ENCODE assay signal across 19 mouse cellular contexts in genomic region chr13:88972355-88972754, GRCm38 (mm10).
DNase-seq lines count a peak whose midpoint lies in the region; ATAC-seq and TF ChIP-seq lines count a peak whose summit lies in the region.
"Had no signal": no experiment of that assay in that cellular context is flagged by ENCODE, and none has a peak within 500 bp of the region (broad histone marks: within the 10 kb centered on the region; RNA-seq: fewer than 3 reads in every experiment).

No protein-coding gene starts in this region.

- H3K4me1 ChIP-seq in midbrain, embryonic 11.5 days (ENCODE audit: control insufficient read depth, insufficient read depth, low read length) = no peaks in the 10 kb centered on the region
- H3K4me1 ChIP-seq in midbrain, postnatal 0 days (ENCODE audit: insufficient read depth, low read length) = no peaks in the 10 kb centered on the region
- H3K4me1 ChIP-seq in neural tube, embryonic 12.5 days = no peaks in the 10 kb centered on the region
- no peaks in the 10 kb centered on the region for H3K4me1 ChIP-seq in neural tube, embryonic 15.5 days

- 89% methylated on average over 4 of the region's 4 CpGs for WGBS in midbrain, embryonic 11.5 days
- 89% methylated on average over 4 of the region's 4 CpGs for WGBS in midbrain, postnatal 0 days
- WGBS in neural tube, embryonic 12.5 days = 81% methylated on average over 4 of the region's 4 CpGs
- 86% methylated on average over 4 of the region's 4 CpGs for WGBS in neural tube, embryonic 15.5 days

- H3K27ac ChIP-seq in midbrain, embryonic 11.5 days (ENCODE audit: low read depth, low read length) = no peak overlapping the region
- H3K27ac ChIP-seq in midbrain, postnatal 0 days (ENCODE audit: low read depth, low read length) = no peak overlapping the region
- H3K27ac ChIP-seq in neural tube, embryonic 12.5 days = no peak overlapping the region
- H3K27ac ChIP-seq in neural tube, embryonic 15.5 days (replicated peaks) = no peak overlapping the region

- H3K4me2 ChIP-seq in midbrain, embryonic 11.5 days = no peak overlapping the region
- no peak overlapping the region for H3K4me2 ChIP-seq in midbrain, postnatal 0 days (ENCODE audit: low read depth, low read length, poor library complexity, severe bottlenecking)
- no peak overlapping the region for H3K4me2 ChIP-seq in neural tube, embryonic 12.5 days (replicated peaks)
- no peak overlapping the region for H3K4me2 ChIP-seq in neural tube, embryonic 15.5 days

- DNase-seq in midbrain, embryonic 11.5 days (ENCODE audit: low spot score, missing footprints) = peak; percentile 53
- DNase-seq in midbrain, postnatal 0 days (ENCODE audit: low spot score) = no peak
- DNase-seq: adrenal gland, adult 2 months; adrenal gland, adult 8-10 months; adrenal gland, postnatal 10 days; adrenal gland, postnatal 14 days; adrenal gland, postnatal 25 days; adrenal gland, postnatal 36 days; B cell, adult 2 months; cerebellum, adult 11 months; cerebellum, adult 11-12 months; cerebellum, adult 18-20 months had no signal

- no peaks in the 10 kb centered on the region for H3K36me3 ChIP-seq in midbrain, embryonic 11.5 days (ENCODE audit: control insufficient read depth, insufficient read depth, low read length)
- no peaks in the 10 kb centered on the region for H3K36me3 ChIP-seq in midbrain, postnatal 0 days (ENCODE audit: insufficient read depth, low read length)
- H3K36me3 ChIP-seq in neural tube, embryonic 12.5 days = no peaks in the 10 kb centered on the region
- no peaks in the 10 kb centered on the region for H3K36me3 ChIP-seq in neural tube, embryonic 15.5 days
- H3K36me3 ChIP-seq: G1E had no signal

- H3K4me3 ChIP-seq in midbrain, embryonic 11.5 days (ENCODE audit: low read depth, low read length) = no peak overlapping the region
- no peak overlapping the region for H3K4me3 ChIP-seq in midbrain, postnatal 0 days (ENCODE audit: low read depth, low read length)
- no peak overlapping the region for H3K4me3 ChIP-seq in neural tube, embryonic 12.5 days
- no peak overlapping the region for H3K4me3 ChIP-seq in neural tube, embryonic 15.5 days (replicated peaks)

- no peaks in the 10 kb centered on the region for H3K27me3 ChIP-seq in midbrain, embryonic 11.5 days (ENCODE audit: control insufficient read depth, insufficient read depth, low read length)
- H3K27me3 ChIP-seq in midbrain, postnatal 0 days (ENCODE audit: insufficient read depth, low read length) = no peaks in the 10 kb centered on the region
- H3K27me3 ChIP-seq in neural tube, embryonic 12.5 days (replicated peaks) = no peaks in the 10 kb centered on the region
- H3K27me3 ChIP-seq in neural tube, embryonic 15.5 days (replicated peaks) = no peaks in the 10 kb centered on the region
- H3K27me3 ChIP-seq: CH12.LX, Patski had no signal

- no peak overlapping the region for H3K9ac ChIP-seq in midbrain, embryonic 11.5 days (ENCODE audit: low read length)
- H3K9ac ChIP-seq in midbrain, postnatal 0 days (replicated peaks; ENCODE audit: low read length, poor library complexity, severe bottlenecking) = no peak overlapping the region
- no peak overlapping the region for H3K9ac ChIP-seq in neural tube, embryonic 12.5 days
- H3K9ac ChIP-seq in neural tube, embryonic 15.5 days (replicated peaks) = no peak overlapping the region

- TF ChIP-seq CTCF in midbrain, postnatal 0 days (IDR thresholded peaks at IDR 0.05) = no peak

- H3K9me3 ChIP-seq in midbrain, embryonic 11.5 days (ENCODE audit: control insufficient read depth, low read length) = no peaks in the 10 kb centered on the region
- no peaks in the 10 kb centered on the region for H3K9me3 ChIP-seq in midbrain, postnatal 0 days (ENCODE audit: low read length)
- no peaks in the 10 kb centered on the region for H3K9me3 ChIP-seq in neural tube, embryonic 12.5 days
- no peaks in the 10 kb centered on the region for H3K9me3 ChIP-seq in neural tube, embryonic 15.5 days (replicated peaks)
- H3K9me3 ChIP-seq: G1E had no signal

- ATAC-seq in midbrain, embryonic 11.5 days (ENCODE audit: low FRiP score) = no peak
- no peak for ATAC-seq in midbrain, postnatal 0 days (ENCODE audit: low FRiP score)
- 0 out of 2 replicates have a peak, but pooled peaks have one; percentile 61 for ATAC-seq in neural tube, embryonic 12.5 days (ENCODE audit: low FRiP score, low read depth)
- ATAC-seq in neural tube, embryonic 15.5 days (ENCODE audit: low FRiP score) = no peak
- ATAC-seq: activated CD4-positive, CD25-positive, alpha-beta regulatory T cell, adult 4 months; CD4-positive, CD25-positive, alpha-beta regulatory T cell, adult 4 months; Patski had no signal
